Mouse (Mus musculus) adrenal gland, postnatal 14 days (tissue): ENCODE measurements at regions not wholly inside any gene's neighbourhood (a gene's known extent, or its start where the extent isn't known, plus 50 kb on each side); places are given as distances from the start of the nearest gene placed in this dataset.

Source experiments
- DNase-seq: peaks from one replicate; pipeline ENCODE4 v3.0.0; 2021; ENCODE audit warnings: mixed read lengths

DNA sequence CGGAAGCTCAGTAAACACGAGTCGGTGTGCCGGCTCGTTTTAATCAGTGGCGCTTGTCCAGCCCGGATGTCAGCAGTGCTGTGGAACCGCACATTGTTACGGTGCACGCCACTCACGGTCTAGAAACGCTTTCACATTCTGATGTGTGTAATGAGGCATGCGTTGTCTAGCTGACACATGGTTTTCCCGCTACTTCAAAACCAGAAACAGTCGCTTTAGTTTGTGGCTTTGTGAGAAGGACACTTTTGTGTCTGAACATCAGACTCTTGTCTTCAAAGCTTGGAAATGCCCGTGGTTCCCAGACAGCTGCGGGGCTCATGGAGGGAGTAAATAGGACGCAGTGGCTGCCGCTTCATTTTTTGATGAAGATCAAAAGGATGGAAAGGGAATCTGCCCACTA is 77.0 kb upstream of the Lgr5 start:
- no peak for DNase-seq

- no peak for DNase-seq
These were observed 89.1 kb upstream of the Lgr5 start for GRCm38 (mm10) chr10:115676661-115677060.

DNA sequence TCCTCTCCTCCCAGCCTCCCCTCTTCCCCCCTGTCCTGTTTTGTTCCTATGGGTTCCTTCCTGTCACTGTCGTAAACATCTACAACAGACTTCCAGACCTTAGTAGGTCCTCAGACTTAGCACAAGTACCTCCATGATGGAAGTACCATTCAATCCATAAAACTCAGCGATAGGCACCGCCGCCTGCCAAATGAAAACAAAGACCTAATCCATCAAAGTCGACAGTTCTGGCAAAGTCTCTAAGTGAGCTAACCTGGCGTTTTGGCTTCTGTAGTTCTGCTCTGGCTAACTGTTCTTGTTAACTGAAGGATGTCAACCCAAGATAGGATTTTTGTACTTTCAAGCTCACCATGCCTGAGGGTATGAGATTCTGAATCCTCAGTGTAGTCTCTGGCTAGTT is 93.5 kb upstream of the Lgr5 start:
- no peak for DNase-seq

DNA sequence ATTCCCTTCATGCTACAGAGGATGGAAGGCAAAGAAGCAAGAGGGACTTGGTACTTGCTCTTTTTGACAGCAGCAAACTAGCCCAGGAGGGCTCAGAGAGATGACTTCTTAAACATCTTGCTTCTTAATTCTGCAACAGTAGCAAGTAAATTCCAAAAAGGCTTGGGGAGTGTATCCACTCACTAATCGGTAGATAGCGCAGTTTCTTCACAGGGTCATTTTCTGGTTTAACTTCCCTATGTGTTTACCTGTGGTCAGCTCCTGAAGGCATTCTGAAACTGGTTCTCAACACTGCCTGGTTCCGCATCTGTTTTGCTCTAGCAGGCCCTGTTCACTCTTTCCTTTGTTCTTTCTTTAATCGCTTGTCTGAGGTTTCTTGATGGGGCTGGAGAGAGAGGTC is 104.4 kb upstream of the Lgr5 start:
- no peak for DNase-seq

- DNase-seq = no peak
These were observed 106.6 kb upstream of the Lgr5 start for GRCm38 (mm10) chr10:115693986-115694833.

DNA sequence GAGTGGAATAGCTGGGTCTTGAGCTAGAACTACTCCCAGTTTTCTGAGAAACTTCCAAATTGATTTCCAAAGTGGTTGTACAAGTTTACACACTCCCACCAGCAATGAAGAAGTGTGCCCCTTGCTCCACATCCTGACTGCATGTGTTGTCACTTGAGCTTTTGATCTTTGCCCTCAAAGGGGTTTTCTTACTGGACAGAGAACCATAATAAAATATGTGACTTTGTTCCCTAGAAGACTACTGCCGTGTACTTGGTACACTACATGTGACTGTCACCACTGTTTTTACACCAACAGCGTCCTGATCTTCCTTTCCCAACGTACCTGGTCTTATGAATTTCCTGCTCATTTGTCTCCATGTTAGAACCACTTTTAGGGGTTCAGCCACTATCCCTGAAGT is 114.3 kb upstream of the Tspan8 start:
- no peak for DNase-seq

GRCm38 (mm10) chr10:115708623-115709022 is 108.0 kb upstream of the Tspan8 start:
- no peak for DNase-seq

DNA sequence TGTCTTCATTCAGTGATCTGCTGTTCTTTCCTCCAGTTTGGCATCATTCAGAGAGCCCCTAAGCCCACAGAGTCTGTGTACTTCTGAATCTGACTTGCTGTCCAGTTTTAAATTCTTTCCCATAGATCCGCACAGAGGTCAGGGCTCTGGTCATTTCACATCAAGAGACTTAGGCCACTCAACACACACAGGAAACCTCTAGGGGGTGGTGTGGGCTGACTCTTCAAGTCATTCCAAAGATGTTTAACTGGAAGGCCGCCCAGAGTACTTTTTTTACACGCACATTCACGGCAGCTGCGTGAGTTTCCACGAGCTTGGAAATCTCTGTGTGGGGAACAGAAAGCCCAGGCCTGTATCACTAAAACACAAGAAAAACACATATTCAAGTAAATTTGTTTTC is 102.7 kb upstream of the Tspan8 start:
- peak; percentile 14 for DNase-seq

DNA sequence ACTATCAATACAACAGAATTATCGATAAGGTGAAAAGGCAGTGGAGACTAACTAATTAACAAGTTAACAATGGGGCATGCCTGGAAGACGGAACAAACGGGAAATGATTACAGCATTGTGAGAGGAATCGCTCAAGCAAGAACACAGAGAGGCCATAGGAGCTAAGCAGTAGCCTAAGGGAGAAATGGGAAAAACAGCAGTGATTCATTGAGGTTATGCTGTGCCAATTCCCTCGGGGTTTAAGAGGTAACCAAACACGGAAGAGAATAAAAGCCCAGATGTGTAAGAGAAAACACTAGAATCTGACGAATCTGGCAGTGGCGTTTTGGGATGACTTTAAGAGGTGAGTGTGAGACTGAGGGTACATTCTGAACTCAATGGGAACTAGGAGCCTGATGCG is 100.5 kb upstream of the Tspan8 start:
- DNase-seq = no peak

- no peak for DNase-seq
These were observed 99.6 kb upstream of the Tspan8 start for GRCm38 (mm10) chr10:115717064-115717463.

GRCm38 (mm10) chr10:115722589-115722988 is 94.0 kb upstream of the Tspan8 start:
- DNase-seq = no peak

- DNase-seq = no peak
These were observed 73.8 kb upstream of the Tspan8 start for GRCm38 (mm10) chr10:115742634-115743347.

DNA sequence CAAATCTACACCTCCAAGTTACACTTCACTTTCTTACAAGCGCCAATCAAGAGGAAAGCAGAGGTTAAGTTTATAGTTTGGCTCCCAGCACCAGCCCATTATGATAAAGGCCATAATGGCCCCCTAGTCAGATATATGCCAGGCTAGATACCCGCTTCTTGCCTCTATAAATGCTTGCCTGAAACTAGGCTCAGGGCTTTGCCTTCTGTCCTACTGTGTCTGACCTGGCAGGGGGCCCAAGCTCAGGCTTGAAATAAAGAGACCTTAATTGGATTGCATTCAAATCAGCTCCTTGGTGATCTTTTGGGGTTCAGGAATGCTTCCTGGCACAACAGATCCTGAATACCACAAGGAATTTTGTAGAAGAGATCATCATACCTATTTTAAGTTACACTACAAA is 66.8 kb upstream of the Tspan8 start:
- DNase-seq = no peak

- DNase-seq = no peak
These were observed 66.4 kb upstream of the Tspan8 start for GRCm38 (mm10) chr10:115750250-115750649.

- no peak for DNase-seq
These were observed 58.0 kb upstream of the Tspan8 start for GRCm38 (mm10) chr10:115758667-115759066.
